Mouse (Mus musculus) thymus, postnatal 36 days (tissue): ENCODE data around the gene Ubtf.
A peak's percentile ranks its signal among the peaks of the same experiment; 100 is the strongest.

Source experiments
- DNase-seq, 2 experiments: peaks; one replicate each; pipeline ENCODE4 v3.0.0; 2022; ENCODE audit warnings: mixed read lengths in 2 of 2

Ubtf gene

DNA sequence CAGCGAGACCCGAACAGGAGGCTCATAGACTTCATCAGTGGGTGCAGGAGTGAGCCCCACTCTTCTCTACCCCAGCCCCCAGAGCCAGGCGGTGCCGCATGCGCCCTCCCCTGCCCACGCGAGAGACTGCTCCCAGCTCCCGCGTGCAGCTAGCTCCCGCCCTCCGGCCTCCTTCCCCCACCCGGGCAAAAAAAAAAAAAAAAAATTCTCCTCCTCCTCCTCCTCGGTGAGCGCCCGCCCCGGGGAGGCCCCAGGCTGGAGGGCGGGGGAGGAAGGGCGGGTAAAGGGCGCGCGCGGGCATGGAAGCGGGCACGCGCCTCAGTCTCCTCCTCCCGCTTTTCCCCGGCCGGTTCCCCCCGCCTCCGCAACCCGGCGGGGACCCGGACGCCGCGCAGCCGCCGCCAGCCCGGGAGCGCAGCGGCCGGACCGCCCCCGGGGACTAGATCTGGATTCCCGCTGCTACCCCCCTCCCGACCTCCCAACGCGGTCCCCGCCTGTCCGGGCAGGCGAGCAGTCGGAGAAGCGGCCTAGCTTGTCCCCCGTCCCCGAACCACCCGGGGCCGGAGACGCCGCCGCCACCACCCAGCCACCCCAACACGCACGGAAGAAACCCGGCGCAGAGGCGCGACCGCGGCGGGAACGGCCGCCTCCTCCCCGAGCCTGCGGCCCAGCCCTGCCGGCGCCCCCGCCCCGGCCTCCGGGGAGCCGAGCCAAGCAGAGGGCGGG is 2.8 kb downstream of the Ubtf start:
- DNase-seq, result peak; percentile 92 to 95

DNA sequence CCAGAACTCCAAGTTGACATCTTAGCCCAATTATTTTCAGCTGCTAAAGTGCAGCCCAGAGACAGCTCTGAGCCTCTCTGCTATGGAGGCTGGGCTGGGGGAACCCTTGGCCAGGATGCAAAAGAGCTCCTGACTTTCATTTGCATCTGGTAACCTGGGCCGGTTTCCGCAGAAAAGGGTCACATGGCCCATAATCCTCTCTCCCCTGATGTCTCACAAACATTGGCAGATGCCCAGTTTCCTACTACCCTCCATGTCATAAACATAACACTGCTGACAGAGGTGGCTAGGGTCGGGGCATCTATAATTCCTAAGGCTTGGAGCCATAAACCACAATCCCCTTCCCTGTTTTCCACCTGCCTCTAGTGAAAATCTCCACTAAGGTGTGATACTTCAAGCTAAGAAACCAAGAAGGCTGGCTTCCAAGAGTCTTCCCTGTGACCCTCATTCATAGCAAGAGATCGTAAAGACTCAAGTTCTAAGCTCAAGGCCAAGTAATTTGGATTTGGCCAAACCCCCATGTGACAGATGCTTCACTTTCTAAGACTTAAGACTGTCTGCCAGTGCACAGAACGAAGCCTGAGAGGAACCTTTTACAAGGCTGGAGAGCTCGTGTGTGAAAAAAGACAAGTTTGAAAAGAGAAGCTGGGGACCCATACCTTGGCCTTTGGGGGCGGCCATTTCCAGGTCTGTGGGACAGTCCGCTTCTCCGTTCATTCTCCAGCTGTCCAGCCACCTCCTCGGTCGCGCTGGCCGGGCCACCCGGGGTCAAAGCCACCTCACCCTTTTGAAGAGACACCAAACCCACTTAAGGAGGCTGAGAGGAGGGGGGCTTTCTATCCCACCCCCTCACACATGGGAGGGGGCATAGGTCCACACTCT is 3.6 kb downstream of the Ubtf start:
- DNase-seq, result no peak

DNA sequence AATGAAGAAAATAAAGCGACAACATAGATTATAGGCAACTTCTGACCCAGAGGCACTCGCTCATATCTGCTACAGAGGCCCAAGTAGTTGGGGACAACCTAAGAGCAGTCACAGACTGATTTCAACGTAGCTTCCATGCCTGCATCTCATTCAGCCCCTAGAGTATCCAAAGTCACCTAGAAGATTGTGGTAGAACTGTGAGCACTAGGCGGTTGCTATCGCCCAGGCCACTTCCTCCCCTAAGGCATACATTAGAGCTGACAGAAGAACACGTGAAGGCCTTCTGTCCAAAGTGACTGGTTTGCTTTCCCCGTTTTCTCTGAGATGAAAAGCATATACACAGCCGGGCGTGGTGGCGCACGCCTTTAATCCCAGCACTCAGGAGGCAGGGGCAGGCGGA is 5.2 kb downstream of the Ubtf start:
- no peak for DNase-seq

DNA sequence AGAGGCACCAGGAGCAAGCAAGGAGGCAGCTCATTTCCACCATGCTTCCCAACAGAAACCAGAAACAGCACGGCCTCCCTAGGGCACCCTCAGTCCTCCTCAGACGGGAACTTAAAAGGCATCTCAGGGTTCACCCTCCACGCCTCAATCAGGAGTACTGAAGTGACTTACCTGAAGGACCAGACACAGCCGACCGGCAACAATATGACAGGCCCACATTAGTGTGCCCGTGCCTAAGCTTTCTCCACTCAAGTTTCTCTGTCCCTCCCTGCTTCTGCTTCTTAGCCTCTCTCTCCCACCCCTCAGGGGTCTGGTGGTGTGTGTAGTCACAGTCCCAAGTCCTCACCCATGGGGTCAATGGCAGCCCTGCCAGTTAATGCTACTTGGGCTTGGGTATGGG is 7.0 kb downstream of the Ubtf start:
- DNase-seq, result no peak

DNA sequence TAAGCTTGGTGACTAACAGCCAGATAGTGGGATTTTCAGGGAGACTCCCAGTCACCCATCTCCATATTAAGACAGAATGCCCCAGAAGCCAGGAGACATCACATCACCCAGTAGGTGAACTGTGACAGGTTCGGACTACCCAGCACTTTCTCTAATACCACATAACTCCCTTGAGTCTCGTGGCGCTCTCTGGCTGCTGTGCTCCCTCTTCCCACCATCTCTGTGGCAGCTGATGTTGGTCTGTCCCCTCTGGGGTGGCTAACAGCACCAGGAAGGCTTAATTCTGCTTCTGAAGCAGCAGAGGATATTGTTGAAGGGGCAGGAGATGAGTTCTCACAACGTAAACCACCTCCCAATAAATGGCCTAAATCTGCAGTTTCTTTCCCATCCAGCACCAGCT is 7.6 kb downstream of the Ubtf start:
- DNase-seq, result no peak

DNA sequence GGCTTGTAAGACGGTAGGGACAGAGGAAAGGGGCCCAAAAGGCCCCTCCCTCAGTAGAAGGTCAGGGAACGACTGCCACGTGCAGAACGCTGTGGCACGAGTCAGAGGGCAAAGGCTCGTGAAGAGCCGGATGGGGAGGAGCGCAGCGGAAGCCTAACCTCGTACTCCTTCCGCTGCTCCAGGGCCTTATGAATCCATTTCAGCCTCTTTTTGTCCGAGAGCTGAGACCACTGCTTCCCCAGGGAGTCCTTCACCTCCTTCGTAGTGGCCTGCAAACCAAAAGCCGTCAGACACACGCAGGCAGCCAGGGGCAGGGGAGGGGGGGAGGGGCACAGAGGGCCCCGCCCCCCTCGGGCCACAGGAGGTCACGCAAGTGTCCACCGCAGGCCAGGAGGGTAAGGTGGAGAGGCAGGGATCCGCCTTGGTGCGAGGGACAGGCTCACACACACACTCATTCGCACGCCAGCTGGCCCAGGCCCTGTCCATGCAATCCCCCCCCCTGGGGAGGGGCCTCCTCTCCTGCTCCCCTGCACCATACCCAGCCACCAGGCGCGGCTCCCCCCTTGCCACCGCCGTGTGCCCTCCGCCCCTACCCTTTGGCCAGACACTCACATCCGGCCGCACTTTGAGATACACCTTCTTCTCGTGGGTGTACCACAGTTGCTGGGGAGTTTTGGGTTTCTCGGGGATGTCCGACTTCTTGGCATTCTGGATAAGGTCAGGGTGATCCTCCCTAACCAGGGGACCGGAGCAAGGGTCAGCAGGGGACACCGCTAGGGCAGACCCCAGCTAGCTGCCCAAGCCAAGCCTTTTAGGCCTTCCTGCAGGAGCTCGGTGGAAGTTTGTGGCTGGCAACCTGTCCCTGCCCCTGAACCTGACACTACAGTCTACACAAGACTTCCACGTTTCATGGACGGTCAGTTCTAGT is 8.5 kb downstream of the Ubtf start:
- DNase-seq, result no peak

DNA sequence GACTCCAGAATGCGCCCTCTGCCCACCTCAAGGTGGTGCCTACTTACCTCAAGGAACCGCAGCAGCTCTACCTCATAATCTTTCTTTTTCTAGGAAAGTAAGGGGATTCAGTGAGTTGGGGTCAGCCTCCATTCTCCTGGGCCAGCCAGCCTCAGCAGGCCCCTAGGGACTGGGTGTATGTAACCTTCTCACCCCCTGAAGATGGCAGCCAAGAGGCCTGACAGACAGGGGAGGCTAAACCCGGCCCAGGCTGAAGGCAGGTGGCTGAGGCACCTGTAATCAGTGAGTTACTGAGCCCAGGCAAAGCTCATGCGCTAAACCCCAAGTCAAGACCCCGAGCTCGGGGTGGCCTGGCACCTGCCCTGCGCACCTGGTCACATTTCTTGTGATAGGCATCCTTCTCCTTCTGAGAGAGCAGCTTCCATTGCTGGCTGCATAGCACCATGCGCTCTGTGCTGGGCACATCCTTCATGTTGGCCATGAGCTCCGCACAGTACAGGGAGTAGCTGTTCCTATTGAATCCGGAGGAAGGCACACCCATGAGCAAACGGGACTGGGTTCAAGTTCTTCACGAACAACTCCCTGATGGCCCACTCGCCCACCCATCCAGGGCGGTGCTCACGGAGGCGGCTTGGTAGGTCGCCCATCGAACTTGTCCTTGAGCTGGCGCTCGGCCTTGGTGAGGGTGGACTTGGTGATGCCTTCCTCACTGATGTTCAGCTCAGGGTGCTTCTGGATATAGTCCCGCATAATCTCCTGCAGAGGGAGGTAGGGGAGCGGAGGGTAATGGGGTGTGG is 9.5 kb downstream of the Ubtf start:
- peak in 1 of 2 experiments; percentile 39 for DNase-seq

DNA sequence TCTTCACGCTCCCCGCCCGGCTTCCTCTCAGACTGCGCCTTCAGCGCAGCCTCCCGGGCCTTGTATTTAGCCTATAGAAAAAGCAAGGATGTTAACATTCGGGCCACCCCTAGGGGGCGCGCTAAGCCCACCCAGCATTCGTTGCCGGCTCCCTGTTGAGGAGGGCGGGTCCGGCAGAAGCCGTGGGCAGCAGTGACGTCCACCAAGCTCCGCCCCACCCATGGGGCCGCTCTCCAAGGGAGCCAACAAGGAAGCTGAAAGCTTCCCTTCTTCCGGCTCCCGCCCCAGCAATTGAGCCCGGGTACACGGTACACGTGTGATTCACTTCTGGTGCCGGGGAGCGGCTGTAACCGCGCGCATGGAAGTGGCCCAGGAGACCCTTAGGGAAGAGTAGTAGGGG is 10.6 kb downstream of the Ubtf start:
- peak; percentile 95 for DNase-seq

DNA sequence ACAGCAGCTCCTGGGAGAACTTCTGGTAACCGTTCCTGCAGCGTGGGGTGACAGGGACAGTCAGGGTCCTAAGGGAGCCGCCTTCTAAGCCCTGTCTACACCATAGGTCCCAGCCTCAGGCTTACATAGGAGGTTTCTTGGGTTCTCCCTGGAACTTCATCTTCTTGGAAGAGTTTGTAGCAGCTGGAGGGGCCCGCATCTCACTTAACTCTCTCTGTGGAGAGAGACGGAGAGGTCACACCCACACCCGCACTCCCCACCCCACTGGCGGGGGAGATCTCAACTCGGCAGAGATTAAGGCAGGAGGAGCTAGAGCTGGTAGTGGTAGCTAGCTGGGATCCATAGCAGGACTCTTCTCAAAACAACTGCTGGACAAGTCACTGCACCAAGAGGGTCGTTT is 11.4 kb downstream of the Ubtf start:
- DNase-seq, result no peak

DNA sequence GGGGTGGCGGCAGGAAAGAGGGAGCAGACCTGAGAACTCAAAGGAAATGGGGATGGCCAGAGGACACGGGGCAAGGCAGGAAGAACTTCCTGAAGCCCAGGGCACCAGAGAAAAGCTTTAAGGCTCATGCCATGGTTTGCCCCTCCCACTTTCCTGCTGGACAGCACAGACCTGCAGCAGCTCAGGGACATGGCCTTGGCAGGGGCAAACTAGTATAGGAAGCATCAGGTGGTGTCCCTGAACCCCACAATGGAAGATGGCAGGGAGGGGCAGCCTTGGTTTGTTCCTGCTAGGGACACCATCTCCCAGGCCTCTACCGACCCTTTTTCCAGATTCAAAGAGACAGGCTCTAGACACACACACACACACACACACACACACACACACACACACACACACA is 14.2 kb downstream of the Ubtf start:
- DNase-seq, result no peak

DNA sequence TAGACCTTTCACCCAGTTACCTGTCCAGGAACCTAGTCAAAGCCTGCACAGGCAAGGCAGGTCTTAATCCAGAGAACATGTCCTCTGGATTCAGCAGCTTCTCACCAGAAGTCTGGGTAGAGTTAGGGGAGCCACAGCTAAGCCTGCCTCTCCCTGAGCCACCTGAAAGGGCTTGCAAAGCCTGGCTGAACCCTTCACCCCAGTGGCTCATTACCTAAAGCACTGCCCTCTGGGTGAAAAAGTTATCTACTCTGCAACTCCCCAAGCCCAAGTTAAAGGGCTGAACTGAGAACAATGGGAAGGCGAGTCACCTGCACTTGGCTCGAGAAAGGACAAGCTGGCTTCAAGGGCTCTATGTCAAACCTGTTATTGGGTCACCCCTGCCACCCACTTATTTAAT is 15.4 kb downstream of the Ubtf start:
- no peak for DNase-seq

DNA sequence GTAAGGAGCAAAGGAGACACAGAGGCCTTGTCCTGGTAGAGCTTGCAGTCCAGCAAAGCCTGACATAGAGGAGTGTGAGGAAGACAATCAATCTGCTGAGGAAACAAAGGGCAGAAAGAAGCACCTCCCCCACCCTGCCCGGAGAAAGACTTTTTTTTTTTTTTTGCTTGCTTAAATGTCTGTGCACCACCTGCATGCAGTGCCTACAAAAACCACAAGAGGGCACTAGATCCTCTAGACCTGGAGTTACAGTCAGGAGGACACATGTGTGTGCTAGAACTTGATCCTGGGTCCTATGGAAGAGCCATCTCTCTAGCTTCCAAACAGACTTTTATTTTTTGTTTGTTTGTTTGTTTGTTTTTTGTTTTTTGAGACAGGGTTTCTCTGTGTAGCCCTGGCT is 19.7 kb downstream of the Ubtf start:
- peak; percentile 72 to 77 for DNase-seq

DNA sequence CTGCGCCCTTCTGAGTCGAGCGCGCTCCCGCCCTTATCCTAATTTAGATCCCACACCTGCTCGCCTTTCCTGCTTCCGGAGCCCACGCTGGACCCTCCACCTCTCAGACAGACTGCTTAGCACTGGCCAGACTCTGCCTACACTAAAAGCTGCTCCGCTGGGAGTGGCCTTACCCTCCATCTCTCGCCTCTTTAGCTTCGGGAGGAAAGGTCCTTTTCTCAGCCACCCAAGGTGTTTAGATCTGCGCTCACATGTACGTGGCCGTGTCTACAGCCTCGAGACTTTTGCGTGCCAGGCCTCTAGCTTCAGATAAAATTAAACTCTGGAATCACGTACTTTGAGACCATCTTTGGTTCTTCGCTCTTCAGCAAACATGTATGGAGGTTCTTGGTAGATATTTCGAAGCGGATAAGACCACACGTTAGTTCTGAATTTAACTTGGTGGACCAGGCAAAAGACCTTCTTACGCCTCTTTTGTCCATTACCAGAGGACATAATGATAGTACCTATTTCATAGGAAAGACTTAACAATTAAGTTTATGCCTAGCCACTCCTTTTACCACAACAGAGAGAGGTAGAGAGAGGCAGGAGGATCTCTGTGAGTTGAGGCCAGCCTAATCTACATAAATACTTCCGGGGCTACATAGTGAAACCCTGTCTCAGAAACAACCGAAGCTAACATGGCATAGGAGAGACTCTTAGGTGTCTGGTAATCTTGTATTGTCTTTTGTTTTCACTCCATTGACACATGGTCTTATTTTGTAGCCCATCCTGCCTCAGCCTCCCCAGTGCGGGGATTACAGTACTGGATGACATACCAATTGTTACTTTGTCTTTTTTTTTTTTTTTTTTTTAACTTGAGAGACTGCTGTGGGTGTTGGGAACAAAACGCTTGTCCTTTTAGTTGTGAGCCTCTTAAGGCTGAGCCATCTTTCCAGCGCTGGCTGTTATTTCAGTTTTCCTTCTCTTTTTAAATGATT is 21.7 kb downstream of the Ubtf start:
- no peak for DNase-seq

DNA sequence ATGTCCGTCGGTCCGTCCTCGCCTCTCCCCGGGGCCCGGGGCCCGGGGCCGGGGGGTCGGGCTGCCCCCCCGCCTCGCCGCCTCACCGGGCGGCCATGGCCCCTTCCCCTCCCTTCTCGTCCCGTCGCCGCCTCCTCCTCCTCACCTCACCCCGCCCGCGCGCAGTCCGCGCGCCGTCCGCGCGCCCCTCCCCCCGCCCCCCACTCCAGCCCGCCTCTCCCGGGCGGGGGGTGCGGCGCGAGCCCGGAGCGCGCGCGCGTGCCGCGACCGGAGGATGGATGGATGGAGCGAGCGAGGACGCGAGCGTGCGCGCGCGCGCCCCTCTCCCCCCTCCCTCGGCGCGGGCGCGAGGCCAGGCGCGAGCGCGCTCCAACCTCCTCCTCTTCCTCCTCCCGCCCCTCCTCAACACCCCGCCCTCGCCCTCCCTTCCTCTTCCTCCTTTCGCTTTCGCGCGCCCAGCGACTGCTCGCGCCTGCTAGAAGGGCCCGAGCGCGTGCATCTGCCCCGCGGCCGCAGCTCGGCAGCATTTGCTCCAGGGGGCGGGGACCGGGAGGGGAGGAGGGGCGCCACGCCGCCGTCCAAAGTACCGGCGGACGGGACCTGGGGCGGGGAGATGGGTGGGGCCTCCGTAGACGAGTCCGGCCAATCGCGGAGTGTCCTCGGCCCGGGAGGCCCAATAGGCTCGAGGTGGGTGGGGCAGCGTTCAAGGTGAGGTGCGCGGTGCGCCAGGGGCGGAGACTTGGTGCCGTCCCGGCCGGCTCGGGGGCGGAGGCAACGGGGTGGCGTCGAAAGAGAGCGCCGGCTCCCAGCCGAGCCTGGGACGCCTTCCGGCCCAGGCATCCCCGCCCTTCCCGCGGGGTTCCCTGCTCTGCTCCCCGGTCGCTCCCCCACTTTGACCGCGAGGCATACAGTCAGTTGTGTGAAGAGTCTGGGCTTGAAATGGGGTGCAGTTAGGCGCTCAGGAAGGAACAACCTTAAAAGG is 22.8 kb downstream of the Ubtf start, which contains the start of gene Atxn7l3:
TSS of gene Atxn7l3 (minus strand) at position 141 of the 982 bp plus-strand sequence.
- peak; percentile 99 to 100 for DNase-seq

DNA sequence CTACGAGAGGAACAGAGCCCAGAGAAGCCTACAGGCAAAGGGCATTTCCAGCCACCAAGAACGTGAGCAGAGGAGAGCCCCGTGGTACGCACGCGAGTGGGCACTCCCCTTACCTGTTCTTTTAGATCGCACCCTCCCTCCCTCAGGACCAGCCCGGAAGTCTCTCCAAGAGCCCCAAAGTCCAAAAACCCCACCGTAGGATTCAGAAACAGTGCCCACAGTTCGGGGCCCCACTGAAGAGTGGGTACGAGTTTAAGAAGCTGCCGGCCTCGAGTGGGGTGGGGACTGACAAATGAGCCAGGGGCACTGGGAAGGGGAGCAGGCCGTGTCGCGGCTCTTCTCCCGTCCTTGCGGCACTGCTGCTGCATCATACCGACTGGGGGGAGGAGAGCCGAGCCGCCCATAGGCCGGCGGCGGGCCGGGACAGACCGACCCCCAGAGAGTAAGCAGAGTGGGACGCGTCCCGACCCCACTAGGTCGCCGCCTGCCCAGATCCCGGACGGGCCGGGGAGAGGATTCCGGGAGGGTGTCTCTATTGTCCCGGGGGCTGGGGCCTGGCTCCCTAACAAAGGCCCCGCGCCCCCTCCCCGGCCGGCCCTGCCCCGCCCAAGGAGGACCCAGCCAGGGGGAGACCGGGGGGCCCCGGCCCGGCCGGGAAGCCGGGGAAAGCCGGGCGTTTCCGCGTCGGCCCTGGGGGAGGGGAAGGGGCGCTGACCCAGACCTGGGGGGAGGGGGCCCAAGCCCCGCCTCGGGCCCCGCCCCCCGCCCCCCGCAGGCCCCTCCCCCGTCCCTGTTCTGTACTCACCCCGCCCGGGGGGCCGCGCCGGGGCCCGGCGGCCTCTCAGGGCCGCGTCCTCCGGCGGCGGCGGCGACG is 23.7 kb downstream of the Ubtf start:
- DNase-seq, result peak; percentile 73 to 84

DNA sequence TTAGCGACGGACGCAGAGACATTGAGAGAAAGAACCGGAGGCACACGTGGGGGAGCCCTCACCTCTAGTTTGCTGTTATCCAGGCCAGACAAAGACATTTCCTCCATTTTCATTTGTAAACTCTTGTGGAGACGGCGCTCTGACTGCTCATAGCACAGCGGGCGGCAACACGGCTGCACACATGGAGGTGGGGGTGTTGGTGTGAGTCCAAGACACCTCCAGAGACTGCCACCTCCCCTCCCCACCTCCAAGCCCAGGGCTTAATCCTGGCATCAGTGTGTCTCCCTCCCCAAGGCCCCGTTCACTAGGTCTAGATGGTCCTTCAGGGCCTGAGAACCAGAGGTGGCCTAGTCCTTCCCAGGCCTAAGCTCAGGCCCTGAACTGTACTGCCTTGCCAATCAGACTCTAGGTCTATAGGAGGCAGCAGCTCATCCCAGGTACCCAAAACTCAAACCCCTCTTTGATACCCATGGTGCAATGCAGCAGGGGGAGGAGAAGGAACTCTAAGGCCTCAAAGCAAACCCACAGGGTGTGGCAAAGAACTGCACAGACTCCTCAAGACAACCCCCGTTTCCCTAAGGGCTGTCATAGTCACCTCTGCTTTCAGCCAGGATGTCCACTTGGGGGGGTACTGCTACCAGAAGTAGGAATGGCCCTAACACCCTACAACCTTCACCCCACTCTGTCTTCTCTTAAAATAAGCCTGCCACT is 24.5 kb downstream of the Ubtf start:
- DNase-seq, result peak; percentile 69 to 79

DNA sequence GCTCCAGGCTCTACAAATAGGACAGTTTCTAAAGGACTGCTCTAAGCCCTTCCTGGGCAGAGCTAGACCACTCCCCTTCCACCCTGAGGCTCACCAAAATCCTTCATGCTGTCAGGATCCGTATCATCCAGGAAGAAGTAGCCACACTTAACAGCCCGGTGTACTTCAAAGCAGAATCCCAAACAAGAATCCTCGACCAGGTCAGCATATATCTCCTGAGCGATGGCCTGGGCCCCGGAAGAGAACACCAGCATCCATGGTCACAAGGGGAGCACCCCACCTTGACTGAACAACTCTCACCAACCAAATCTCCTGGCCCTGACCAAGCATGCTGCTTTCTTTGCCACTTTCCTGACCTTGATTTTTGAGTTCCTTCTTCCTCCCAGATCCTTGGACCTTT is 25.1 kb downstream of the Ubtf start:
- DNase-seq, result no peak

DNA sequence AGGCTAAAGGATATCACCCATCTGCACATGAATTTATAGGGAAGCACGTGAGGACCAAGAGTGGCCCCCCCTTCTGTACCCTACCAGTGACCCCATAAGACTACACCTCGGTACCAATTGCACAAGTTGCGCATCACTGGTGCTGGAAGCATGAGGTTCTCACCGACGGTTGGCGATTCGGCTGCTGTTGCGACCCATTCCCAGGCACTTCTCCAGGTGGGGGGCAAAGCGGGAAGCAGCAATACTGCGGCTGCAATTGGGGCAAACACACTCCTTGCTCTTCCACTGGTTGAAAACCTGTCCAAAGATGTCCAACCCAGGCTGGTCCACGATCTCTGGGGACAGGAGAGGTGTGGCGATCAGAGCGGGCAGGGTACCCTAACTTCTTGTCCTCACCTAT is 25.6 kb downstream of the Ubtf start:
- no peak for DNase-seq
